Mouse (Mus musculus): ENCODE results near the gene Col23a1.

Col23a1 gene

DNA sequence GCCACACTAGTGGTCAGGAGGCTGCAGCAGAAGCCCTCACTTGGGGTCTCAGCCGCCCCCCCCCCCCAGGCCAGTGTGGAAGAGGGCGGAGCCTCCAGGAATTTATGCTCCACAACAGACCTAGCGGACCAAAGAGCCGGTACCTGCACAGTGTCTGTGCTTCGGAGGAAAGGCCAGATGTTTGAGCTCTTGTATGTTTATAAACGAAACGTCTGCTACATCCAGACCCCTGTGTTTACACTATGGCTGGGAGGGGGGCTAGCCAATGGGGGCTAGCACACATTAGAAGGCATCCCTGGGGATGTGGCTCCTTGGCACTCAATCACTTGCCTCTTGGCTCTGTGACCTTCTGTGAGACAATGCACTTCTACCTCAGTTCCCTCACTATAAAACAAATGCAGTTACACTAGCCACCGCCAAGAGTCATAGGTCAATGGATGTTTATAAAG, 99.2 kb downstream of the Col23a1 start:
- no peak for DNase-seq (ENCODE audit: low spot score in 2 of 2)

DNA sequence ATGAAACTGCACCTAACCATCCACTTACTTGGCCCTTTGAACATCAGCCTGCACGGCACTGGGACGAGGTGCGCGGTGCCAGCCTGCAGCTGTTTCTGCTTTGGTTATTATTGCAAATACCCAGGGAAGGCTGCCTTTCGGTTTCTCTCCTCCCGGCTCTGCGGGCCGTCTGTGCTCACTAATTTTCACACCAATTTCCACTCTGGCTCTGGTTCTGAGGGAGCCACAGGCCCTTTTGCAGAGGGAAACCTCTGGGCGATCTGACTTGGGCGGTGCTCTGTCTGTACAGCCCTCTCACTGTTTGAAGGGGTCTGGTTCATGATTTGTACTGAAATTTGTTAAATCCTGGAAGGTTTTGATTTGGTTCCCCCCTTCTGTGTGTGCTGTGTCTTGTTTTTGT, 100.0 kb downstream of the Col23a1 start:
- no peak for DNase-seq (ENCODE audit: low spot score in 2 of 2)

DNA sequence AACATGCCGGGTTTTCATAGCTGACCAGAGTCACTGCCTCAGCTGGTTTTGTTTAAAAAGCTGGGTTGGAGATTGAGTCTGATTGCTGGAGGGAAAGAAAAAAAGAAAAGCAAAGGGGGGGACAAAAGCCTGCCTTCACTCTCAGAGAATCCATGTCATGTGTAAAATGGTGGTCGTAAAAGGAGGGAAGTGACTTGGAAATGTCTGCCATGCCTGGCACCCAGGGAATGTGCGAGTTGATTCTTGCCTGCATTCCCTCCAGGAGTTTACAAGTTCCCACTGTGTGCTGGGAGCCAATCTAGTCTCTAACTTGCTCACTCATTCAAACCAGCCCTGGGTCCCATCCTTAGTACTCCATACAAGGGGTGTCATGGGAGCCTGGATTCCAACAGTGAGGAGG, 100.8 kb downstream of the Col23a1 start:
- no peak for DNase-seq (ENCODE audit: low spot score in 2 of 2)

DNA sequence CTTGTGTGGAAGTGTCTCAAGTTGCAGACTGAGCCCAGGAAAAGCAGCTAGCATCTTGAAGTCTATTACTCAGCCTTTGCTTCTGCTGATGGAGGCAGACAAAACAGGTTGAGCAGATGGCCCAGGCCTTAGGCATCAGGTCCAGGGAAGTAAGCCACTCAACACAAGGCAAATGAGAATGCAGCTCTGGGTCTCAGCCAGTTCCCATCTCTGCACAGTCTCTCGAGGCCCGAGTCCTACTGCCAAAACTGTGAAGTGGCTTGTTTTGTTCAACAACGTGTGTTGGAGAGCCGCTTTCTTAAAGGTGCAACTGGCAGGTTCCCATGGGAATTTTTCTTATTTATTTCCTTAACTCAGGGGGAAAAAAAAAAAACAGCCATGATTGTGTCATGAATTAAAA, 101.8 kb downstream of the Col23a1 start:
- no peak for DNase-seq (ENCODE audit: low spot score in 2 of 2)

DNA sequence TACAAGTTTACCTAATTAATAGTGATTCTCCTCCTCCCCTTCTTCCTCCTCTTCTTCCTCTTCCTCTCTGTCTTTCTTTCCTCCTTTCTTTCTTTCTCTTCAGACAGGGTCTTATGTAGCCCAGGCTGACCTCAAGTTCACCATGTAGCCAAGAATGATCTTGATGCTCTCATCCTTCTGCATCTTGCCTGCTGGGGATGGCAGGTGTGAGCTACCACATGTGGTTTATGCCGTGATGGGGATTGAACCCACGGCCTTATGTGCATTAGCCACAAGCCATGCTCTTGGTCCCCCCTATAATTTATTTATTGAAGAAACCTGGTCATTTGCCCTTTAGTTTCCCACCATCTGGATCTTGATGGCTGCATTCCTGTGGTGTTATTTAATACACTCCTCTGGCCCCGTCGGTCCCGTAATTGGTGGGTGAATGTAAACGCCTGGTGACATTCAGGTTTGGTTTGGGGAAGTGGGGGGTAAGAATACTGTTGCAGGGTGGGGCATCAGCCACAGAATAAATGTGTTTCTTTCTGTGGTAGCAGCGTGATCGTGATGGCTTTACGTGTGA, 104.7 kb downstream of the Col23a1 start:
- no peak for DNase-seq (ENCODE audit: low spot score in 2 of 2)

DNA sequence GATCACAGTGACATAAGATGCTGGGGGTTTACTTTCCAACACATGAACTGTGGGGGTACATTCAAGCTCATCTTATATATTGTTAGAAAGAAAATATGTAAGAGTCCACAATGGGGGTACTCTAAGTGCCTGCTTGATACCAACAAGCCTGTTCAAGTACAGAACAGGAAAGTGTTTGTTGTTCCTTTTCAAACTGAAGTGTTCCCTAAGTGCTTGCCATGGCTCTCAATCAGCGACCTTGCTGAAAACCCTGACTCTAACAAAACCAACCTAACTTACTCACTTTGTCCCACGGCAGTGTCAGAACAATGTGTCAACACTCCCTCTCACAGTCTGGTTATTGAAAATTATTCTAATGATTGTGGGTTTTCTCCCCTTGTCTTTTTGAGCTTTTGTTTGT, 106.7 kb downstream of the Col23a1 start:
- no peak for DNase-seq (ENCODE audit: low spot score in 2 of 2)

DNA sequence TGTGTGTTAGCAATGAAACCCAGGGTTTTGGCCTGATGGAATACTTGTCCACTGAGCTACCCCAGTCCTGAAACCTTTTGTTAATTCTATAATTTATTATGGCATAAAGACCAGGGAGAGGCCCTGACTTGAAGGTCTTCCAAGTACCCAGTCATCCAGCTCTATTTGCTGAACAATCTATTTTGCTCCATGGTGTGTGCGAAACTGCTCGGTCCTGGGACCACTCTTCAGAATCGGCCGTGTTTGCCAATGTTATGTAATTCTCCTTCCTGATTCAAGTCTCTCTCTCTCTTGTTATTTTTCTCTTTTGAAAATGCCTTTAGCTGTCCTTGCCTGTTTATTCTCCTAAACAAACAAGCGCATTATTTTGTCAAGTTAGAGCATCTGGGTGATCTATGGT, 108.4 kb downstream of the Col23a1 start:
- no peak for DNase-seq (ENCODE audit: low spot score in 2 of 2)

DNA sequence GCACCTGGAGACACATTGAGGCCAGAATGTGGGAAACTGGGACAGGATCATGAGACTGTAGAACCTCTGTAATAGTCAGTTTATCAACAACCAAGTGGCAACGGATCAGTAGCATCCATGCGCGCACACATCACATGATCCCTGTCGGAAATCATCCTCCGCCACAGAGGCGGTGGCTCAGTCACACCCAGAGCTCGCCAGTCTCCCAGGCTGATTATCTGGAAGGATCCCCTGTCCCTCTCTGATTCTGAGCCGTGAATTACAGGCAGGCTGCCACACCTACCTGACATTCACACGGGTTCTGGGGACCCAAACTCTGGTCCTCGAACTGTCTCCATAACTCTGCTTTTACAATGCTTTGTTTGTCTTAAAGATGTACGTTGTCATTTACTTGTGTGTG, 110.6 kb downstream of the Col23a1 start:
- no peak for DNase-seq (ENCODE audit: low spot score in 2 of 2)

DNA sequence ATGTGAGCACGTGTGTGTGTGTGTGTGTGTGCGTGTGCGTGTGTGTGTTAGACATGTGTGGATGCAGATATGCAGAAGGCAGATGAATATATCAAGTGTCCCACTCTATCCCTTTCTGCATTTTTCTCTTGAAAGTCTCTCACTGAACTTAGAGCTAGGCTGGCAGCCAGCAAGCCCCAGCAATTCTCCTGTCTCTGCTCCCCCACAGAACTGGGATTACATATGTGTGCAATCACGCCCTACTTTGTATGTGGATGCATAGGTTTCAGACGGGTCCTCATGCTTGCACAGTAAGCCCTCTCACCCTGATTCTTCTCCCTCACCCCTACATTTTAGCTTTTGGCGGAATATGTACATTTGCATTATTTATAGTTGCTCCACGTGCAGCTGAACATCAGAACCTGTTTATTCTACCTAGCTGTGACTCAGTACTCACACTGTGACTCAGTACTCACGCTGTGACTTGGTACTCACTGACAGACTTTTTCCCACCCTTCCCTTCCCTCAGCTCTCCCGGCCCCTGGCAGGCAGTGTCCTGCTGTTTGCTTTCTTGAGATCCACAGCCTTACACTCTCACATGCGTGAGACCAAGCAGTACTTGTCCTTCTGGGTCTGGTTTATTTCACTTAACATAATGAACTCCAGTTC, 111.9 kb downstream of the Col23a1 start:
- no peak for DNase-seq (ENCODE audit: low spot score in 2 of 2)

DNA sequence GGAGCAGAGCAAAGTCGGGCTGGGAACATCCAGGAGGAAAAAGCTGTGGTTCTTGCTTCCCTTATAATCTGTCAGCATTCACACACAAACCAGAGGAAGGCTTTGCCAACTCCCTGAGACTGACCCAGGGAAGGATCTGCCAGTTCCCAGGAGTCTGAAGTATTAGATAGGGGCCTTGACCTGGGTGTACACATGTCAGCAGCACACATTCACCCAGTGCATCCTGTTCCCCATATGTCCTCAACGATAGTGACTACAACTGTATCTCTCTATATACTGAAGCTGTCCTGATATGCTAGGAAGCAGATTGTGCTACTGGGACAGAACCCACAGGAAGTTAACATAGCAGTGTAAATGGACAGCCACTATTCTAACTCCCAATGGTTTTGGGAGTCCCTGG, 114.2 kb downstream of the Col23a1 start:
- DNase-seq (ENCODE audit: low spot score in 2 of 2), result no peak

DNA sequence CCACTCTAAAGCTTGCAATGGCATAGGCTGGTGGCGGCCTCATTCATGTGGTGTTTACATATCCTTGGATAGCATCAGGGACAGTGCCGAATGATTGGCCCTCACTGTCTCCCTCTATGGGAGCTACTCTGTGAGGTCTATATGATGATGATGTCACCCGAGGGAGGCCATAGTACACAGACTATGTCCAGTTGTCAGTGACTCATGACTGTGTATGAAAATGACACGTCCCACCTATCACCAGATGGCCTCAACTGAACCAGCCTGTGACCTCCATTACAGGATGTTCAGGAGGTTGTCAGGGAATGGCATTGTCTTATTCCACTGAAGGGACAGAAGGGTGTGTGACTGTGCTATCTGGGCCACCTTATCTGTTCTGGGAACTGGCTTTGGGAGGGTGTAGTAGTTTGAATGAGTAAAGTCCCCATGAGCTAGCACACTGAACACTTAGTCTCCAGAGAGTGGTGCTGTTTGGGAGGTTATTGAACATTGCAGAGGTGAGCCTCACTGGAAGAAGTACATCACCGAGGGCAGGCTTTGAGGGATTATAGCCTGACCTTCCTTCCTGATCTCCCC, 115.2 kb downstream of the Col23a1 start:
- no peak for DNase-seq (ENCODE audit: low spot score in 2 of 2)

DNA sequence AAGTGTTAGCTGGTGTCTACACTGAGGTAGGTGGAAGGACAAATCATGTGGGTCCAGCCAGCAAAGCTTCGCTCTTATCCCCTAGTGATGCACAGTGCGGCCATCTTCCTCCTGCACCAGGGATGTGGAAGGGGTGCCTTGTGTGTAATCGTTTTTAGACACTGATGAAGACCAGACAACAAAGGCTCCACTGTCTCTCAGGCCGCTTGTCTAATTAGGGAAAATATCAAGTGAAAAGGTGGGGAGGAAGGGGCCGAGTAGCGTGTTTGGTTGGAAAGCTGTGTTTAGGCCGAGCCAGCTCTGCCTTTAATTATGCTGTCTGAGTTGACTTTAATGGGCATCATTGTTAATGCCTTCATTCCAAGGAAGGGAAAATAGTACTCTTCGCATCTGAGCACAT, 116.8 kb downstream of the Col23a1 start:
- DNase-seq (ENCODE audit: low spot score in 2 of 2), result no peak

DNA sequence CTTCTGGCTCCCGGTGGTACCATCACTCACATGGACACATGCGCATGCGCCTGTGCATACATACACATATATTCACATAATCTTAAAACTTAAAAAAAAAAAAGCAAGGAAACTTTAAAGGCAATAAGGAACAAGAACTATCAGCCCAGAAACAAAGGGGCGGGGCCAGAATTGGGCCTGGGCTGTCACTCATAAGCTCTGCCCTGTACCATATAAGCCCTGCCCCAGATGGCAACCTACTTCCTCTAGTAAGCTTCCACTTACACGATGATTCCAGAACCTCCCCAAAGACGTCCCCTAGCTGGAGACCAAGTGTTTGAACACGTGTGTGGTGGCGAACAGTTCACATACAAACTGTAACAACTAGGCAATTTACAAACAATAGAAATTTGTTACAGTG, 117.6 kb downstream of the Col23a1 start:
- no peak for DNase-seq (ENCODE audit: low spot score in 2 of 2)

DNA sequence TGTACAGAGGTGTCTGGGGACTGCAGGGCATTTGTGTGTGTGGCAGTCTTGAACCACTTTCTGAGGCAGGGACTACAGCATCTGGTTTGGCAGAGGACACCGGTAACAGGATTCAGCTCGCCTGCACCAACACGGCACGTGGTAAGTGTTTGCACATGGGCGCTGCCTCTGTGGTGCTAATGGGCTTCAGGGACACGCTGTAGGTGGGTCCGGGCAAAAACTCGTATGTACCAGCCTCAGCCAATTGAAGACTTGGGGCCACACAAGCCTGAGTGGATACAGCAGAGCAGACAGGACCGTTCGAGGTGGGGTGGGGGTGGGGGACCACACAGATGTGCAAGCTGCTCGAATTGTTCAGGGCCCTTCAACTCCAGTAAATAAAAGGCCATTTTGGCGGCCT, 121.1 kb downstream of the Col23a1 start:
- DNase-seq (ENCODE audit: low spot score in 2 of 2), result no peak

DNA sequence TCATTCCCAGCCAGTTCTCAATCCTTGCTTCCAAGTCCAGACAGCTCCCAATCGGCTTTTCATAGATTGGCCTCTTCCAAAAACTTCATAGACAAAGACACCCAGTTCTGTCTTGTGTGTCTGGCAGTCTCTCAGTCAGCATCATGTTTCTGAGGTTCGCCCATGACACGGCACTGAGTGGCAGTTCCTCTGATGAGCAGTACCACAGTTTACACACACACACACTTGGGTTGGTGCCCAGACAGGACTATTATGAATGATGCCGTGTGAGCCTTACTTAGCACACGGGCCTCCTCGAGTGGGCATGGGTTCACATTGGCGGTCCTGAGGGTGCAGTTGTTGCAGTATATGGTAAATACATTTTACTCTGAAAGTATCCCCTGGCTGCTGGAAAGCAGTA, 124.8 kb downstream of the Col23a1 start:
- no peak for DNase-seq (ENCODE audit: low spot score in 2 of 2)

DNA sequence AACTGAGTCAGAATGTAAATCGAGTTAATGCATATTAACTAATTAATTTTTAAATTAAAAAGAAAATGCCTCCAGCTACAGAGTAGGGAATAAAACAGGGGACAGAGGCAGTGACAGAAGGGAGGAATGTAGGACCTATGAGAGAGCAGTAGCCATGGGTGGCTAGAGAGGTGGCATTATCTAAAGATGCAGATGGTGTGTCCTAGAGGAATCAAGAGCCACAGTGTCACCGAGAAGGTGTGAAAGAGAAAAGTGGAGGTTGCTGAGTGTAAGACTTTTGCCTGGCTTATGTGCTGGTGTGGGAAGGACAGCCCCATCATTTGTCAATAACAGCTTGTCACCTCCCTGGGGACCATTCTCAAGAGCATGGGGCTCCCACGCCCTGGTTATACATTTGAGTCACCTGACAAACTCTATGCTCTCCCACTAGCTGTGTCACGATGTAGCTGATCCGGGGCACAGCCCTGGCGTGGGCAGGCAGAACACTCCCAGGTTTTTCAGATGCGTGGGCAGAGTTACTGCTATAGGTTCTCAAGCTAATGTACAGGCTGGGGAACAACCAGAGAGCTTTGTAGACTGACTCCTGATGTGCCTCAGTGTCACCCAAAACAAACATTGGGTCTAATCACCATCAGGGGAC, 125.4 kb downstream of the Col23a1 start:
- DNase-seq (ENCODE audit: low spot score in 2 of 2), result no peak

DNA sequence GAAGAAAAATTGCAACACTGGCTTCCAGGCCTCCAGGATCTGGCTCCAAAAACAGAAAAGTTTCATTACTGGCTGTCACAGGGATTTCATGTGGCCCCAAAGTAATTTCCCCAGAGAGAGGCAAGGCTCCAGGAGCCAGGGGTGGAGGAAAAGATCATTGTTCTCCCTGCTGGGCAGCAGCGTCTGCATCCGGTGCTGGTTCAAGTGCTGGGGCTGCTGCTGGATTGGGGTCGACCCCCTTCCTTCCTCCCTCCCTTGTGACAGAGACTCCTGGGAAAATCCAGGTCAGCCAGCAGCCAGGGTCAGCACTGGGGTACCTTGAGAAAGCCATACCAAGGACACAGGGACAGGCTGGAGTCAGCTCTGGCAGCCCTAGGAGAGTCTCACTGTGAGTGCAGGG, 129.1 kb downstream of the Col23a1 start:
- DNase-seq (ENCODE audit: low spot score in 2 of 2), result no peak

DNA sequence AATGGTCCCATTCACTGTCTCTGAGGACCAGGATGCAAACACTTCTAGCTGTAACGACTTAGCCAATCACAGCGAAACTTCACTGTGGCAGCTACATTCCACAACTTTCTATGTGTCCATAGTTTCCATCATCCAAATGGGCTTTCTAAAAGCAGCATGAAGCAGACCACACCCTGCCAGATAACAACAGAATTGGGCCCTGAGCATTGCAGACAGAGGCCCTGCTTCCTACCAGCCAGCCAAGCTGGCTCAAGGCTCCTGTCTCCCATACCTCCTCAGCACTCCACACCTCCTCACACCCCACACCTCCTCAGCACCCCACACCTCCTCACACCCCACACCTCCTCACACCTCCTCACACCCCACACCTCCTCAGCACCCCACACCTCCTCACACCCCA, 132.2 kb downstream of the Col23a1 start:
- DNase-seq (ENCODE audit: low spot score in 2 of 2), result no peak

DNA sequence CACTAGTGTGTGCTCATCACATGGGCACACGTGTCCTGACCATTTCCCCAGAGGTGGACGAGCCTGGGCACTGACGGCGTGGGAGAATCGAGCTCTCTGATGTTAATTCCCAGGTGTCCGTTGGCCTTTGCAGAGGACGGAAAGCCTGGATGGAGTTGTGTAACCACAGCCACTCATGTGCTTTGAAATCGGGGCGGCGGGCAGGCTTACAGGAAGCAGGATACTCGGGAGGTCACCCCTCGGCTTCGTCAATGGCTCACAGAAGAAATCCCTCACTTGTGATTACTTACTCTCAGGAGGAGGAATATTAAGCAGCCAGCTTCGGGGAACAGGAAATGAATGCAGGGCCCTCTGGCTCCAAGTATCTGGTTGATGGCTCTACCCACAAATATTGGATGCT, 133.0 kb downstream of the Col23a1 start:
- no peak for DNase-seq (ENCODE audit: low spot score in 2 of 2)

DNA sequence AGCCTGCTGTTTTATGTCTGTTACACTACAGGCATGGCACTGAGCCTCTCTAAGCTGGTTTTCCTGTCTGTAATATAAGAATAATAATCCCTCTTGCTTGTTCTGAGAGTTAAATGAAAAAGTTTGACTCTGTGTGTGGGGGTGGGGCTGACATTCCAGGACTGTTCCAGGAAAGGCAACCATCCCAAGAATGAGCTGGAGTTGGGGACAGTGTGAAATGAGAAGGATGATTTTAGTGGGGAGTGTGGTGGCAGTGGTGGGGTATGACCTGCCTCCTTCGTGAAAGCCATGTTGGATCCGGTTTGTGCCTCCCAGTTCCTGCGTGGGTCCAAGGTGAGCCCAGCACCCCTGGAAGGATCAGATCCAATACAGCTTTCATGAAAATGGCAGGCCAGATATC, 136.4 kb downstream of the Col23a1 start:
- no peak for DNase-seq (ENCODE audit: low spot score in 2 of 2)

DNA sequence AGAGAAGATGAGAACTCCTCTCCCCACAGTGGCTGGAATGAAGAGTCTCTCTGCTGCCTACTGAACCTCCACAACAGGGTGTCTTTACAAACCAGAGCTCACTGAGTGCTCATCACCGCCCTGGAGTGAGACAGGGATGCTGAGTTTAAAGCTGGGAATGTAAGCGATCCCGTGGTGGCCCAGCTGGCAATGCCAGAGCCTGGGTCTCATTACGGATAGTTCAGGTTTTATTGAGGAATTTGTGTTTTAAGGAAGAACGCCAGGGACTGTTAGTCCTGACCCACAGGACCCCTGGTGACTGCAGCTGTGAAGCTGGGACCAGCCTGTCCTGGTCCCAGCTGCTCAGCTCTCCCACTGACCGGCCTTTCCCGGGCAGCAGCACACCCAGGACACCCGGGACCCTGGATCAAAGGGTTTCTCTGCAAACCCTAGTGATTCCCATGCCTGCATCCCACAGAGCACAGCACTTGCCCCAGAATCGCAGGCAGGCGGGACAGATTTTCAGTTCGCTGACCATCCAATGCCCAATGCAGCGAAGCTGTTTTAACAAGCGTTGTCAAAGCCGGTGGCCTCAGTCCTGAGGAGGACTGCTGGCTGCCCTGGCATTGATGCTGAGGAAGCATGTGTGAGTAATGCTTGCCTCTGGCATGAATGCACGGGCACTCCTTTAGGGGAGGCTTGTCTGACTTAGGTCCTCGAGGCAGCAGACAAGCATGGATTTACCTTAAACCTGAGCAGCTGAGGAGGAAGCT, 139.9 kb downstream of the Col23a1 start:
- no peak for DNase-seq (ENCODE audit: low spot score in 2 of 2)

DNA sequence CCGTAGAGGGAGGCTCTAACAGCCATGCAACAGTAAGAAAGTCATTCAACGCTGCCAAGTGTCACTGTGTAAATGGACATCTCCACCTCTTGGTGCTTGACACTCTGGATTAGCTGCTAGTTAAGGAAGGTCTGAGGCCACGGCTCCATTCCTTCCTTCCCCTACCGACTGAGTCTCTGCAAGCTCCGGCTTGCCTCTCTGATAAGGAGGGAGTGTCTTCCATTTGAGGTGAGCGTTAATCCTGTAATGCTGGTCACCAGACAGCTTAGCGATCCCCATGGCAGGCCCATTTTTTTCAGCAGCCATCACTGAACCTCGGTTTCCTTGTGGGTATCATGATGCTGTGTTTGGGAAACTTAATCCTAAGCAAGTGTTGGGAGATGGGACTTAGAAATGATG, 140.5 kb downstream of the Col23a1 start:
- no peak for DNase-seq (ENCODE audit: low spot score in 2 of 2)

DNA sequence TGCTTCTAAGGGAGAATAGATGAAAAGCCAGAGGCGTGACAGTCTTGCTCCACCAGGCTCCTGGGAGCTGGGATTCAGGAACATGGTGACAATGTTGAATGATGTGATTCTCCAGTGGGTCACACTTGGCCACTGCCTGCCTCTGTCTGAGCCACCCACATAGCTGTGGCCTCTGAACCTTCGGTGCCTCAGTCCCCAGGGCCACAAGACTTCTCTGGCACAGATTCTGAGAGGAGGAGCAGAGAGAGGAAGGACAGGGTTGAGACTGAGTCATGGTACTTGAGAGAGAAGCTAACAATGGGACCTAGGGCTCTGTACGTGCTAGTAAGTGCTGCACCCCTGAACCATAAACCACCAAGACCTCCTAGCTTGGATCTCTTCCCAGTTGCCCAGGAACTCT, 141.6 kb downstream of the Col23a1 start:
- DNase-seq (ENCODE audit: low spot score in 2 of 2), result no peak

All from spleen, postnatal 36 days (tissue).